Mouse (Mus musculus) bone marrow macrophage, adult 2 months (primary cell): ENCODE results near the gene Zfr. TPM values are rescaled to one million over a fixed set of nuclear protein-coding genes. Genes with fewer than 3 reads are reported as not detected.

Source experiments
- H3K27ac ChIP-seq: 2 replicates; pipeline ENCODE4 v1.5.1; 2012; ENCODE audit warnings: low read depth, low read length; ENCODE audit not compliant: insufficient read depth
- H3K4me1 ChIP-seq: 2 replicates; pipeline ENCODE4 v1.6.1; 2012; ENCODE audit warnings: low read length; ENCODE audit not compliant: control insufficient read depth, insufficient read depth
- H3K4me3 ChIP-seq: 2 replicates; pipeline ENCODE4 v1.5.1; 2012; ENCODE audit warnings: mild to moderate bottlenecking, low read length, moderate library complexity; ENCODE audit not compliant: insufficient read depth
- CTCF ChIP-seq: IDR thresholded peaks from 2 replicates; pipeline ENCODE4 v1.5.1; 2012; ENCODE audit warnings: low read depth, mild to moderate bottlenecking, low read length, moderate library complexity
- POLR2A ChIP-seq: IDR thresholded peaks from 2 replicates; pipeline ENCODE4 v1.6.1; 2012; ENCODE audit warnings: mild to moderate bottlenecking, low read depth, low read length, borderline replicate concordance
- polyA plus RNA-seq: library from polyadenylated mRNA; stranded (reverse); fragments of >200 nt; gene quantifications from 2 replicates; pipeline ENCODE4 v1.2.4, GENCODE M21; 2012; ENCODE audit not compliant: missing spikeins, insufficient read depth, insufficient read length

Zfr gene
- polyA plus RNA-seq, 1 experiment: 60.8 TPM

DNA sequence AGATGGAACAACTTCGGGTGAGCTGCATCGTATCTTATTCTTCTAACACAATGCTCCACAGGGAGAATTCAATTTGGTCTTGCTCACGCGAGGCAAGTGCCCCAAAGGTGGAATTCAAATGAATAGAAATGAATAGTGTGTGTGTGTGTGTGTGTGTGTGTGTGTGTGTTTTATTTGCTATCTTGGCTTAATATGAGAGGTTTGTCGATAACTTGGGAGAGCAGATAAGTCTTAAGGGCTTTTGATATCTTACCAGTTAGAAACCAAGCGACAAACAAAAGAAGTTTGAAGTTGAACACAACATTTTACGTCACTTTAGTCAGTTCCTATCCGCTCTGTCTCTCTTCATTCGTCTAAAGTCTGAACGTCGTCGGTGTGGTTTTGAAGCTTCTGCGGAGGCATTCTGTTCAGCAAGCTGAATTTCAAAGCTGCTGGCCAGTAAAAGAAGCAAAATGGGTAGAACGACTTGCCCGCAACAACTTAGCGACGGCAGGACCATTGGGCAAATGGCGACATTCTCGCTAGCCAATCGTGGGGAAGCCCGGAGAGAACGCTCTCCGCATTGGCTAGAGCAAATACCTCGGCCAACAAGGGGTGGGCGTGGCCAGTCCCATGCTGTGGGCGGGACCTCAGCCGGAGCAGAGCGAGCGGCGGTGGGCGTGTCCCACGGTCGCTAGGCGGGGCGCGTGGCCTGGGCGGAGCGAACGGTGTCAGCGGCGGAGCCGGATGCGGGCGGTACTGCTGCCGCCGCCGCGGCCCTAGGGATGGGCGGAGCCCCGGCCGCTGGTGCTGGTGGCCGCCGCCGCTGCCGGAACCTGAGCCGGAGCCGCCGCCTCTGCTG lies 86.9 kb downstream of the Zfr start, which contains the start of gene Mtmr12:
TSS of gene Mtmr12 (plus strand) at position 710 of the 841 bp plus-strand sequence.
- H3K27ac ChIP-seq: peak within 1 kb of the TSS; percentile 81
- H3K4me3 ChIP-seq: peak within 1 kb of the TSS; percentile 90
- peaks cover 38% of the 10 kb centered on the region for H3K4me1 ChIP-seq
- TF ChIP-seq POLR2A: no peak
- no peak for TF ChIP-seq CTCF

DNA sequence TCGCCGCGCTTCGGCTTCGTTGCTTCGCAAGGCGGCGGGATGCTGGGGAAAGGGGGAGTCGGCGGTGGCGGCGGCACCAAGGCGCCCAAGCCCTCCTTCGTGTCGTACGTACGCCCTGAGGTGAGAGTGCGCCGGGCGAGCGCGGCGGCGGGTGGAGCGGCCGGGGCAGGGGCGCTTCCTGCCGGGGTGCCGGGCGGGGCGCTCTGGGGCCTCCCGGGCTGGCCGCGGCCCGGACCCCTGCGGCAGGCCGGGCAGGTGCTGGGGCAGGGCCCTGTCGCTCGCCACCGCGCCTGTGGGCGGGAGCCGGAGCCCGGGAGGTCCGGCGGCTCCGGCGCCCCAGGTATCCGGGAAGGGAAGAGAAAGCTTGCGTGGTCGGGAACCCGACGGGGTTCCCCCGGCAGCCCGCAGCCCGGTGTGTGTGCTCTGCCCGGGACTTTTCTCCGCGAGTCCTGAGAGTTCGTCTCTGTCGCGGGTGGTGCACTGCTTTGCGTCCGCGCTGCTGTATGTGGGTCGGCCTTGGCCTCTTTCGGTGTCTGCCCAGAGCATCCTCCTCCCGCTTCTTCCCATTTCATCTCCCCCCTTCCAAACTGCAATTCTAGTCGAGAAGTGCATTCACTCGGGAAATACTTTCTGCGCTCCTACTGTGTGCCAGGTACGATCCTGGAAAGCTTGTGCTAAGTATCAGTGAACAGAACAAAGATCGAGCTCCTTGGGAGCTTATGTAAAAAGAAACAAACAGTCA lies 87.7 kb downstream of the Zfr start:
- Histone ChIP-seq H3K4me3 (peak overlapping the region; percentile 90), H3K4me1 (peaks cover 40% of the 10 kb centered on the region), H3K27ac (peak overlapping the region; percentile 62)
- TF ChIP-seq CTCF (no peak), POLR2A (no peak)

DNA sequence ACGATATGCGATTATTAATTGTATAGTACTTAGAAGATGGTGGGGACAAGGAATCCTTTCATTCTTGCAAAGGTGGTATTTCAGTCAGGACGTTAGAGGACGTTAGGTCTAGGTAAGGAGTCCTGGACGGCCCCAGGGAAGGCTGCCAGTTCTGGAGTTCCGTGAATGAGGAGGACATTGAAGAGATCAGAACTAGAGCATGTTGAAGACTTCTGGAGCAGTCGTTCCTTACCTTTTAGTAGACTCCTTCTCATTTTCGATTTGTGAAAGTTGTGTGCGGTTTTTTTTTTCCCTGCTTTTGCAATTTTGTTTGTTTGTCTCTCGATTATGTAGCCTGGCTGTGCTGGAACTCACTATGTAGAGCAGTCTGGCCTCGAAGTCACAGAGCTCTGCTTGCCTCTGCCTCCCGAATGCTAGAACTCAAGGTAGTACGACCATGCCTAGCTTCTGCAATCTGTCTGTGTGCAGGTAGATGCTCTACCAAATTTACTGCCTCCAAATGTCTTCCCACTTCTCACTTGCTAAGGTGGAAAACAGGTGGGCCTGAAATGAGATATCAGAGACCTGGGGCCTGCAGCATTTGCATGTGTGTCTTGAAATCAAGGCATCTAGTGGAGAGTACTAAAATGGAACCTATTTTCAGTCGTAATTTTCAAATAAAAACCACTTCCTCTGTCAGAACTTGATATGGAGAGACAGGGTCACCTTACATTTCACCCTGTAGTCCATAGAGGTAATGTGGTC lies 88.4 kb downstream of the Zfr start:
- Histone ChIP-seq H3K4me3 (peak overlapping the region; percentile 90), H3K4me1 (peaks cover 46% of the 10 kb centered on the region), H3K27ac (no peak overlapping the region)
- TF ChIP-seq CTCF (no peak), POLR2A (no peak)

DNA sequence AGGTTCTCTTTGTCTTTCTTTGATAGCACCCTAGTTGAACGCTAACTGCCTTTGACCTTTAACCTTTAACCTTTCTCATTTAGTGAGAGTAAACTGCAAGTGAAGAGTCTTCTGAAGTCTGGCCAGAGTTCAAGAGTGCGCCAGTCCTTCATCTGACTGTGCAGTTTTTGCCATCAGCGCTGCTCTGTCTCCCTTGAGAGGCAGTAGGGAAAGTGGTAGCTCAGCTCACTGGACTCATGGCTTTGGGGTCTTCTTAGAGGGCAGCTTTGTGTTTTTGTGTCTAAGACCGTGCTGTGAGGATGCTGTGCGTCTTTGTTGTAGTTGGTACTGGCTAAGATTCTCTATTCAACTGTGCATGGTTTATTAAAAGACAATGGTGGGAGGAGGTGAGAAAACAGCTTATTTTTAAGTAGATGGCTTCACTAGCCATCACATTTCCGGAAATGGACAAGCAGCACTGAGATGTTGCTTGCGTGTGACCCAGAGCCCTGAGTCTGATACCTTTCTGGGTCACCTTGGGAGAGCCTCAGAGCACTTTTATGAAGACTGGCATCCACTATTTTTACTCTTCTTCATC lies 89.1 kb downstream of the Zfr start:
- H3K4me1 ChIP-seq: peaks cover 48% of the 10 kb centered on the region
- TF ChIP-seq POLR2A (no peak), CTCF (no peak)
- H3K27ac ChIP-seq: no peak overlapping the region
- H3K4me3 ChIP-seq: no peak overlapping the region

DNA sequence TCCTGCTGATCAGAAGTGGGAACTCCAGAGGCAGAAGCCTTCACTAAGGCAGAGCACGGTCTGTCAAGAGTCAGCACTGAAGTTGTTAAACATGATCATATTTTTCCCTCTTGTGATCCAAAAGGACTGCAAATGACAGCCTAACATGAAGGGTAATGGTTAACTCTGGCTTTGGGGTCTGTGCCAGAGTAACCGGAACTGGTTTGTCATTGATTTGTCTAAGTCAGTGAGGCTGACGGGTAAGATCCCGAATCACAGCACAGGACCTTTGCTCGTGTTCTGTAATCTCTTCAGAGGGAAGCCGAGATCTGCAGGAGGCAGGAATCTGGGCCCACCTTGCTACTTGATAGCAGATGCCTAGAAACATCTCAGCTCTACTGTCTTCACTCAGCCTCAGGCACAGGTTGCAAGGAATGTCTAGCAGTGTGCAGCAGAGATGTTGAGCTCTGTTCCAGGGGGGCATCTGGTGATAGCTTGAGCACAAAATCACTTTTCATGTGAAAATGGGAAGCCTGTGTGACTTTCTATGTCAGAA lies 90.0 kb downstream of the Zfr start:
- H3K27ac ChIP-seq: no peak overlapping the region
- TF ChIP-seq CTCF (no peak), POLR2A (no peak)
- H3K4me1 ChIP-seq: peaks cover 56% of the 10 kb centered on the region
- no peak overlapping the region for H3K4me3 ChIP-seq

DNA sequence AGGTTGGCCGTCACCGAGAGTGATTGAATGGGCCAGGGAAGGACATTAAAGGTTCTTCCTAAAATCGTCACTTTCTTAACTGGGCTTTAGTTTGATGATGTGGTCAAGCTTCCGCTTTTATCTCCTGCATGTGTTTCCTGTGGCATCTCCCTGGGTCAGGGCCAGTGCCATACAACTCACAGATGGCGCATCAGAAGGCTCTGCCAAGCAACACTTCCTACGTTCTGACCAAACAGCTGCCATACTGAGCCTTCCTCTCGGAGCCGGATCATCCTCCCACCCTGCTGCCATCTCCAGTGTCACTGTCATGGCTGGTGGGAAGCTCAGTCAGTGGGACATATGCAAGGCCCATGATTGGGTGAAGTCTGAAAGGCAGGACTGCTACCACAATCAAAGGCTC lies 93.9 kb downstream of the Zfr start:
- Histone ChIP-seq H3K4me1 (peaks cover 76% of the 10 kb centered on the region), H3K4me3 (peak overlapping the region; percentile 25), H3K27ac (peak overlapping the region; percentile 77)
- no peak for TF ChIP-seq POLR2A
- no peak for TF ChIP-seq CTCF

DNA sequence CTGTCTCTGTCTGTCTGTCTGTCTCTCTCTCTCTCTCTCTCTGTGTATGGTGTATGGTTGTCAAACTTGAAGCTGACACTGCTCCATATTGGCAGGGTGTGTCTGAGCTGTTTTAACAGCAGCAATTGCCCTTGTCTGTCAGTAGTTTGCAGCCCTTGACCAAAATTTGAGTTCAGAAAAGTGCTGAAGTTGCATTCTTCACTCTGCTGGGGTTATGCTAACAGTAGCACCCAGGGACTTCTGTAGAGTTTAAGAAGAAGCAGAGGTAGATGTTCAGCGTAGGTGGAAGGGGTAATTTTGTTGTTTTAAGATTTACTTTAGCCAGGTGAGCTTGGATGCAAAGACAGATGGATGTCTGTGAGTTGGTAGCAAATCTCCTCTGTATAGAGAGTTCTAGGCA lies 94.6 kb downstream of the Zfr start:
- H3K27ac ChIP-seq: peak overlapping the region; percentile 77
- TF ChIP-seq CTCF (no peak), POLR2A (no peak)
- H3K4me1 ChIP-seq: peaks cover 73% of the 10 kb centered on the region
- H3K4me3 ChIP-seq: no peak overlapping the region

DNA sequence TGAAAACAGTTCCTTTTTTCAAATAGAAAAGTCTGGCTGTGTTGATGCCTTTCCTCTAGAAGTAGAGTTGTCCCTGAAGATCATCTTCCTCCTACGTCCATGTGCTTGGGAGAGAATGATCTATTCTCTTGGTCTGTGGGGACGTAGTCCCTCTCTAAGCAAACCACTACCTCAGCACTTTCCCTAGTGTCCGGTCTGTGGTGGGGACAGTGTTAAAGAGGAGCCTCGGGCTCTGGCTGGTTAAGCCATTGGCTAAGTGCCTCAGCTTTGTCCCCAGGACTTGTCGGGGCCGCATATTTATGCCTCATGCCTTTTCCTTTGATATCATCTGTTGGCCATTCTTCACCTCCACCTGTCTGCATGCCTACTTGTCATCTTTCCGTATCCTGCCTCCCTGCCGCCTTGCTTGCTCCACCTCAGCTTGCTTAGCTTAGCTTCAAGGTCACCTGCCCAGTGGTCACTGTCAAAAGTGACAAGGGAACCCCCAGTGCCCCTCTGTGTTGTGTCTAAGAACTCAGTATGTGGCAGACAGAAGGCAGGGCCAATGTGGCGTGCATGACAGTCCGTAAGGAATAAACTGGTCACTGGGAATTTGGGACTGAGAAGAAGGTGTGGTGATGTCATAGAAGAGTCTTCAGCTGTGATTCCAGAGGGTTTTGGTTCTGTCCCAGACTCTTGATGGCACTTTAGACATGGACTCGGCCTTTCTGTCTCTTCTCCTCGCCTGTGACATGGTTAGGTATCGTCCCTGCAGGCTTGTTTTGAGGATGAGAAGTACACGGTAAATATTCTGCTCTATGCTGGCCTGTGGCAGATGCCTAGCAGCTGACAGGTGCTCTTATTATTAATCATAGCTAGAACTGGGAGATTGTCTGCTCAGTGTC lies 97.1 kb downstream of the Zfr start:
- no peak overlapping the region for H3K4me3 ChIP-seq
- TF ChIP-seq CTCF (no peak), POLR2A (no peak)
- H3K27ac ChIP-seq: peak overlapping the region; percentile 80
- peaks cover 60% of the 10 kb centered on the region for H3K4me1 ChIP-seq
